Mouse (Mus musculus): Measurements from ENCODE around the gene Sf3b4. TPM values are rescaled to one million over a fixed set of nuclear protein-coding genes. Genes with fewer than 3 reads are reported as not detected.

The Sf3b4 gene
- 10 to 100 TPM; 10.7 to 11.6 TPM for total RNA-seq (2021)
- long read RNA-seq, experiment 1, transcript Sf3b4-201 (6 exons, 1,915 nt): major isoform, 8 of 10 reads
- long read RNA-seq, experiment 1, partial matches to known transcripts: 2 of 10 reads
- long read RNA-seq, experiment 1, other reads (novel, unspliced or antisense): 0 of 10 reads
- long read RNA-seq, experiment 2, transcript Sf3b4-201 (6 exons, 1,915 nt): major isoform, 10 of 14 reads
- long read RNA-seq, experiment 2, partial matches to known transcripts: 4 of 14 reads
- long read RNA-seq, experiment 2, other reads (novel, unspliced or antisense): 0 of 14 reads

- peak; percentile 76 to 81 for DNase-seq
- intact Hi-C loops (cut with DNase I): no loop called here
Measured at GRCm38 (mm10) chr3:96172197-96173178, at the start of gene Sf3b4. Gene Sf3b4, plus strand, starts transcription at chr3:96172332.

GRCm38 (mm10) chr3:96124235-96124634 lies 47.9 kb upstream of the Sf3b4 start:
- no peak for DNase-seq
- intact Hi-C loops (cut with DNase I): no loop called here

GRCm38 (mm10) chr3:96128128-96128527 lies 44.0 kb upstream of the Sf3b4 start:
- no peak for DNase-seq
- intact Hi-C loops (cut with DNase I): no loop called here

- intact Hi-C loops (cut with DNase I): no loop called here
- no peak for DNase-seq
Measured at GRCm38 (mm10) chr3:96132478-96132877, 39.7 kb upstream of the Sf3b4 start.

GRCm38 (mm10) chr3:96133327-96133905 lies 38.7 kb upstream of the Sf3b4 start:
- DNase-seq: no peak
- intact Hi-C loops (cut with DNase I): no loop called here

GRCm38 (mm10) chr3:96135011-96135410 lies 37.1 kb upstream of the Sf3b4 start:
- DNase-seq: no peak
- intact Hi-C loops (cut with DNase I): no loop called here

GRCm38 (mm10) chr3:96147950-96148349 lies 24.2 kb upstream of the Sf3b4 start:
- intact Hi-C loops (cut with DNase I): loop anchor here (1.0 to 2.0 kb wide), 2 partner anchors 65 to 82 kb away; no protein-coding TSS in a partner anchor
- no peak for DNase-seq

GRCm38 (mm10) chr3:96151836-96152235 lies 20.3 kb upstream of the Sf3b4 start:
- intact Hi-C loops (cut with DNase I): loop anchor here (5.0 kb wide), 1 partner anchor 190 kb away; no protein-coding TSS in a partner anchor
- no peak for DNase-seq

- intact Hi-C loops (cut with DNase I): loop anchor here (5.0 kb wide), 1 partner anchor 190 kb away; no protein-coding TSS in a partner anchor
Measured at GRCm38 (mm10) chr3:96152611-96153010, 19.5 kb upstream of the Sf3b4 start.

GRCm38 (mm10) chr3:96155501-96155900 lies 16.6 kb upstream of the Sf3b4 start:
- intact Hi-C loops (cut with DNase I): no loop called here

More at GRCm38 (mm10) chr3:96152611-96153010, 19.5 kb upstream of the Sf3b4 start:
- DNase-seq: no peak

GRCm38 (mm10) chr3:96159820-96160219 lies 12.3 kb upstream of the Sf3b4 start:
- DNase-seq: no peak
- intact Hi-C loops (cut with DNase I): no loop called here

More at GRCm38 (mm10) chr3:96155501-96155900, 16.6 kb upstream of the Sf3b4 start:
- no peak for DNase-seq

- DNase-seq: peak in 1 of 2 experiments; percentile 52
- intact Hi-C loops (cut with DNase I): no loop called here
Measured at GRCm38 (mm10) chr3:96160222-96160802, 11.8 kb upstream of the Sf3b4 start.

- DNase-seq: peak in 1 of 2 experiments; percentile 43
- intact Hi-C loops (cut with DNase I): no loop called here
Measured at GRCm38 (mm10) chr3:96160803-96161516, 11.2 kb upstream of the Sf3b4 start.

- no peak for DNase-seq
- intact Hi-C loops (cut with DNase I): no loop called here
Measured at GRCm38 (mm10) chr3:96161869-96162840, 10.0 kb upstream of the Sf3b4 start, which contains the start of gene Mtmr11. Gene Mtmr11, plus strand, starts transcription at chr3:96162004.

- DNase-seq: no peak
- intact Hi-C loops (cut with DNase I): no loop called here
Measured at GRCm38 (mm10) chr3:96163040-96163439, 9.1 kb upstream of the Sf3b4 start.

GRCm38 (mm10) chr3:96168466-96169158 lies 3.5 kb upstream of the Sf3b4 start:
- intact Hi-C loops (cut with DNase I): no loop called here
- no peak for DNase-seq

GRCm38 (mm10) chr3:96170276-96170675 lies 1.9 kb upstream of the Sf3b4 start:
- intact Hi-C loops (cut with DNase I): no loop called here
- no peak for DNase-seq
